Mouse (Mus musculus) lung, adult 18-20 months (tissue): ENCODE results near the gene Mansc1.
A peak's percentile ranks its signal among the peaks of the same experiment; 100 is the strongest.

ENCODE experiments used
- DNase-seq, 2 experiments: peaks; one replicate each; pipeline ENCODE4 v3.0.0; 2022; ENCODE audit warnings: mixed read lengths in 2 of 2

Mansc1 gene

GRCm38 (mm10) chr6:134639210-134639609, 6.9 kb upstream of the Mansc1 start, which contains the start of gene Borcs5:
Gene Borcs5 (plus strand): TSS chr6:134639510.
- no peak for DNase-seq

GRCm38 (mm10) chr6:134636476-134636875, 4.2 kb upstream of the Mansc1 start:
- DNase-seq = no peak

GRCm38 (mm10) chr6:134633553-134633952, 1.3 kb upstream of the Mansc1 start:
- no peak for DNase-seq

- DNase-seq = no peak
Observed at GRCm38 (mm10) chr6:134632756-134633155, 468 bp upstream of the Mansc1 start.

GRCm38 (mm10) chr6:134630447-134630846, 1.8 kb downstream of the Mansc1 start:
- no peak for DNase-seq

- no peak for DNase-seq
Observed at GRCm38 (mm10) chr6:134626564-134626963, 5.7 kb downstream of the Mansc1 start.

- no peak for DNase-seq
Observed at GRCm38 (mm10) chr6:134625431-134625830, 6.9 kb downstream of the Mansc1 start.

GRCm38 (mm10) chr6:134621552-134621949, 10.7 kb downstream of the Mansc1 start:
- DNase-seq = no peak

- DNase-seq = no peak
Observed at GRCm38 (mm10) chr6:134620846-134621551, 11.3 kb downstream of the Mansc1 start.

GRCm38 (mm10) chr6:134620129-134620528, 12.2 kb downstream of the Mansc1 start:
- DNase-seq = no peak

GRCm38 (mm10) chr6:134617589-134617988, 14.7 kb downstream of the Mansc1 start:
- no peak for DNase-seq

- DNase-seq = peak; percentile 89 to 91
Observed at GRCm38 (mm10) chr6:134614723-134615648, 17.3 kb downstream of the Mansc1 start.

- DNase-seq = no peak
Observed at GRCm38 (mm10) chr6:134614322-134614721, 18.0 kb downstream of the Mansc1 start.

- DNase-seq = no peak
Observed at GRCm38 (mm10) chr6:134611896-134612295, 20.4 kb downstream of the Mansc1 start.

GRCm38 (mm10) chr6:134610380-134610779, 21.9 kb downstream of the Mansc1 start:
- DNase-seq = no peak

GRCm38 (mm10) chr6:134606949-134607746, 25.1 kb downstream of the Mansc1 start:
- peak; percentile 37 to 62 for DNase-seq

- DNase-seq = peak; percentile 46 to 58
Observed at GRCm38 (mm10) chr6:134606540-134606939, 25.7 kb downstream of the Mansc1 start.

GRCm38 (mm10) chr6:134605196-134605595, 27.1 kb downstream of the Mansc1 start:
- DNase-seq = no peak

- no peak for DNase-seq
Observed at GRCm38 (mm10) chr6:134602371-134603003, 29.8 kb downstream of the Mansc1 start.

- DNase-seq = peak in 1 of 2 experiments; percentile 16
Observed at GRCm38 (mm10) chr6:134601766-134602165, 30.5 kb downstream of the Mansc1 start.

- no peak for DNase-seq
Observed at GRCm38 (mm10) chr6:134601130-134601529, 31.2 kb downstream of the Mansc1 start.

- no peak for DNase-seq
Observed at GRCm38 (mm10) chr6:134599239-134599638, 33.0 kb downstream of the Mansc1 start.
